ENCODE assay signal across 20 mouse cellular contexts in genomic region chr8:89279844-89280243, GRCm38 (mm10).
DNase-seq lines count a peak whose midpoint lies in the region; ATAC-seq lines count a peak whose summit lies in the region.
"Had no signal": no experiment of that assay in that cellular context is flagged by ENCODE, and none has a peak within 500 bp of the region (broad histone marks: within the 10 kb centered on the region; RNA-seq: fewer than 3 reads in every experiment).

No protein-coding gene starts in this region.

- peaks cover 19% of the 10 kb centered on the region for H3K4me1 ChIP-seq in kidney, embryonic 15.5 days
- no peaks in the 10 kb centered on the region; the same call in 1 of the 2 replicates for H3K4me1 ChIP-seq in liver, embryonic 13.5 days (replicated peaks)
- H3K4me1 ChIP-seq: forebrain, embryonic 12.5 days; heart, embryonic 15.5 days; midbrain, embryonic 12.5 days; neural tube, embryonic 13.5 days had no signal

- H3K27me3 ChIP-seq in kidney, embryonic 15.5 days, result no peaks in the 10 kb centered on the region; the same call in 1 of the 2 replicates
- H3K27me3 ChIP-seq in liver, embryonic 13.5 days, result no peaks in the 10 kb centered on the region
- H3K27me3 ChIP-seq: forebrain, embryonic 12.5 days; heart, embryonic 15.5 days had no signal

- no peak overlapping the region for H3K4me2 ChIP-seq in kidney, embryonic 15.5 days
- H3K4me2 ChIP-seq in liver, embryonic 13.5 days, result no peak overlapping the region
- H3K4me2 ChIP-seq: forebrain, embryonic 12.5 days; heart, embryonic 15.5 days; midbrain, embryonic 12.5 days; neural tube, embryonic 13.5 days had no signal

- no peak overlapping the region for H3K4me3 ChIP-seq in kidney, embryonic 15.5 days (replicated peaks)
- no peak overlapping the region for H3K4me3 ChIP-seq in liver, embryonic 13.5 days (replicated peaks)
- H3K4me3 ChIP-seq: forebrain, embryonic 12.5 days; gastrocnemius, adult 2 months; heart, embryonic 15.5 days; midbrain, embryonic 12.5 days; neural tube, embryonic 13.5 days had no signal

- H3K9me3 ChIP-seq in kidney, embryonic 15.5 days (replicated peaks), result no peaks in the 10 kb centered on the region
- no peaks in the 10 kb centered on the region for H3K9me3 ChIP-seq in liver, embryonic 13.5 days (replicated peaks)
- H3K9me3 ChIP-seq: forebrain, embryonic 12.5 days; heart, embryonic 15.5 days; midbrain, embryonic 12.5 days; neural tube, embryonic 13.5 days had no signal

- no peaks in the 10 kb centered on the region for H3K36me3 ChIP-seq in kidney, embryonic 15.5 days
- no peaks in the 10 kb centered on the region for H3K36me3 ChIP-seq in liver, embryonic 13.5 days
- H3K36me3 ChIP-seq: forebrain, embryonic 12.5 days; heart, embryonic 15.5 days; midbrain, embryonic 12.5 days; neural tube, embryonic 13.5 days had no signal

- no peak overlapping the region for H3K27ac ChIP-seq in kidney, embryonic 15.5 days
- H3K27ac ChIP-seq in liver, embryonic 13.5 days, result no peak overlapping the region
- H3K27ac ChIP-seq: forebrain, embryonic 12.5 days; gastrocnemius, adult 2 months; heart, embryonic 15.5 days; kidney, postnatal 0 days; midbrain, embryonic 12.5 days; neural tube, embryonic 13.5 days had no signal

- H3K9ac ChIP-seq in kidney, embryonic 15.5 days, result no peak overlapping the region
- H3K9ac ChIP-seq in liver, embryonic 13.5 days, result no peak overlapping the region
- H3K9ac ChIP-seq: forebrain, embryonic 12.5 days; heart, embryonic 15.5 days; midbrain, embryonic 12.5 days; neural tube, embryonic 13.5 days had no signal

- no peak for ATAC-seq in kidney, embryonic 15.5 days (replicated peaks; ENCODE audit: low FRiP score)
- ATAC-seq in liver, embryonic 13.5 days (ENCODE audit: low read depth), result peak; percentile 39; the same call in 1 of the 2 replicates
- ATAC-seq: hindbrain, embryonic 16.5 days had no signal

- 75% methylated on average over 3 of the region's 3 CpGs for WGBS in kidney, embryonic 15.5 days
- 50% methylated on average over 3 of the region's 3 CpGs for WGBS in liver, embryonic 13.5 days (ENCODE audit: insufficient replicate concordance)

- peak; percentile 40 to 66 for DNase-seq in kidney, adult 8-10 months
- peak; percentile 33 for DNase-seq in lung, postnatal 25 days (ENCODE audit: low spot score)
- DNase-seq in lung, postnatal 14 days, result no peak
- no peak for DNase-seq in liver, embryonic 13.5 days
- peak; percentile 11 for DNase-seq in yolk sac, embryonic 10.5 days (ENCODE audit: low spot score)
- DNase-seq in cerebellum, adult 8-10 months, result no peak
- DNase-seq: B cell, adult 2 months; cerebellum, adult 2 months; gastrocnemius, adult 2 months; left cerebral cortex, postnatal 4 days; spleen, adult 18-20 months; thymus, adult 18-20 months; thymus, postnatal 4 days had no signal

Comparison
In these comparisons a context has a peak if more than half of its experiments do, and no peak if none do; other contexts are left out.
1. DNase-seq: peak in kidney, adult 8-10 months (2 of 2), lung, postnatal 25 days (single experiment) and yolk sac, embryonic 10.5 days (single experiment); none in lung, postnatal 14 days (single experiment), liver, embryonic 13.5 days (single experiment) and cerebellum, adult 8-10 months (single experiment).